Mouse (Mus musculus): ENCODE results near the gene Olfr736.

The Olfr736 gene

DNA sequence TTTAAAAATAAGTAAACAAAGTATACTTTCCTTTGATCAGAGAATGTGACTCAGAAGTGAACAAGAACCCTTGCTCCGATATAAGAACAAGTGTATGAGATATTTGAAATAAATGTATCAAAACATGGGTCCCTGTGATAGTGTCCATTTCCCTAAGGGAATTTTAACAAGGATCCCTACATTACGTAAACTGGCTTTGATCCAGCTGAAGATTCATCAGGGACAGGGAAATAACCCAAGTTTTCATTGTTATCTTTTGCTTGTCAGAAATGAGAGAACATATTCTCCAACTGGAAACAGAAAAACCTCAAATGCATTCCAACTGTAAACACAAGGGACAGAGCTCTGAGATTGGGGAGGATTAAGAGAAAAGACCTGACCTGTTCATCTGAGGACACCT, at the start of gene Olfr736:
Gene Olfr736 (plus strand): TSS at position 301 of the 400 bp plus-strand sequence.
- no peak for DNase-seq (ENCODE audit: low spot score)

DNA sequence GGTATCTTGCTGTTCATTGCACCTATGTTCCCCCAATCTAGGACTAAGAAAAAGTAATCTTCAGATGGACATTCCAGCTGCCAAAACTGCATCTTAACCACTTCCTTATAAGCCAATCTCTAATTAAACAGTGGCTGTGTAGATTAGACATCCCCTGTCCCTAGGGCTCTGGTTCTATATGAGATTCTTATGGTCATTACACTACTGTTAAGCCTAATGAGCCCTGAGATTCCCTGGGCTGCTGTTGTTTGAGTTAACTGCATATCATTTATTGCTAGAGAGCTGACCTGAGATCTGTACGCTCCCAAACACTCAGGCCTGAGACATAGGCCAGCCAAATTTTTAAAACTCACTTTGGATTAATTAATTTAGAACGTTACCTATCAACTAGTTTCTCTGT, 32.2 kb upstream of the Olfr736 start, which contains the start of gene Olfr735:
Gene Olfr735 (minus strand): TSS at position 77 of the 400 bp plus-strand sequence.
- DNase-seq (ENCODE audit: low spot score): no peak

DNA sequence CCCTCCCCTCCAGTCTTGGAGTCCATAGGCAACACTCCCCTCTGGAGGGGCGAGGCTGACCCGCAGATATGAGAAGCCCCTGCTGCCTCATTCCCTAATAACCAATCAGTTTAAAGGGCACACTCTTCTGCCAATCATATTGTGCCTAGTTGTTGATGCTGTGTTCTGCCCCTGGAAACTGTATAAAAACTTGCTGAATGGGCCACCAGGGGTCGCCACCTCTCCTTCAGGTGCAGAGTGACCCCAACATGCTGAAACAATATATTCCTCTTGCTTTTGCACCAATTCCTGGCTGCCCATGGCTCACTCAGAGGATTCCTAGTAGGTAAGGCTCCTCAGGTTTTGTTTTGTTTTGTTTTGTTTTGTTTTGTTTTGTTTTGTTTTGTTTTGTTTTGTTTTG, 28.5 kb upstream of the Olfr736 start:
- no peak for DNase-seq (ENCODE audit: low spot score)

DNA sequence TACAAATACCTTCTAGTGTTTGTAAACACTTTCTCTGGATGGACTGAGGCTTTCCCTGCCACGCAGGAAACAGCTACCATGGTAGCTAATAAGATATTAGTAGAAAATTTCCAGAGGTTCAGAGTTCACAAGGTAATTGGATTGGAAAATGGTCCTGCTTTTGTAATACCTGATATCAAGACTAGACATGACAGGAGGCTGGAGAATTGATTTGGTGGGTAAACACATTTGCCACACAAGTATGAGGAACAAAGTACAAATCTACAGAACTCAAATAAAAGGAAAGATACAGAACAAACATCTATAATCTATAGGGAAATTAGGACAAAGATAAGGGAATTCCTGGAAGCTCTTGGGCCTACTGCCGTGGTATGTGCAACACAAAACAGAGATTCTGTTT, 24.2 kb upstream of the Olfr736 start:
- no peak for DNase-seq (ENCODE audit: low spot score)

DNA sequence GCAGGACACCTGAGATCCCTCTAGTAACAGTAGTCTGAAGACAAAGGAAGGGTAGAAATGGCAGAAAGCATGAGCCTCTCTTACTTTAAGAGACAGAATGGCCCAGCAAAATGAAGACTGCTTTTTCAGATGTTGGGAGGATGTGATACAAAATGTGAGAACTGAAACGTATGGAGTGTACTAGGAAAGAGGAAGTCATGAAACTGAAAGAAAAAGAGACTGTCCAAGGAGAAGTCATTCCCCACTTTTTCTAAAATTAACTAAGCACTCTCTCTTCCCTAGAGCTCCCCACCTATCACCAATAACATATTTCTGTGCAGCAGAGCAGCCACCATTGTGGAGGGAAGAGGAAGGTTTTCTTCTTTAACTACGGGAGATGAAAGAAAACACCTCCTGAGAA, 23.4 kb upstream of the Olfr736 start, which contains the start of gene Tlr11:
Gene Tlr11 (plus strand): TSS at position 322 of the 400 bp plus-strand sequence.
- no peak for DNase-seq (ENCODE audit: low spot score)

DNA sequence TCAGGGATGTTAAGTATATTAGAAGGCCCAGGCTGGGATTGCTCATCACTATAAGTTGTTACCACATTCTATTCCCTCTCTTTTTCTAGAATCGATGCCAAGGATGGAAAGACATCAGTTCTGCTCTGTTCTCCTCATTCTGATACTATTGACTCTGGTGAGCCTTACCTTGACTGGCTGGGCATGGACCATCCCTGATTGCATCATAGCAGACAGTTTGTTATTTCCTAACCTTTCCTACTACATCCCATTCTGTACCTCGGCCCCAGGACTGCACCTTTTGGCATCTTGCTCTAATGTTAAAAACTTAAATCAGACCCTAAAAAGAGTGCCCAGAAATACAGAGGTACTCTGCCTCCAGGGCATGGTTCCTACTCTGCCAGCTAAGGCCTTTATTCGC, 20.5 kb upstream of the Olfr736 start:
- DNase-seq (ENCODE audit: low spot score): no peak

DNA sequence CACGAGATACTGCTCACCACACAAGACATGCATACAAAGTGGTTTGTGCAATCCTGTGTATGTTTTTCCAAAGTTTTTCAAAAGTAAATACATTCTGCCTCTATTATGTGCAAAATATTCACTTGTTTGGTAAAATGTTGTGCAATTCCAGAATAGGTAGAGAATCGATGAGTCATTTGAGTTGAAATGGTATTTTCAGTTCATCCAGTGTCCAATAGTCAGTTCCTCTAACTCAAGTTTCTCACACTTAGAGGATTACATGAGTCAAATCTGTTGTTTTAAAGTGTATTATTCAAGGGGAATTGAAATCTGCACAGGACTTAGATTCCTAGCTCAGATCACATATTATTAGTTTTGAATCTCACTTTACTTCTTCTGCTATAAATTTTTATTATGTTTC, 17.4 kb upstream of the Olfr736 start:
- DNase-seq (ENCODE audit: low spot score): no peak

DNA sequence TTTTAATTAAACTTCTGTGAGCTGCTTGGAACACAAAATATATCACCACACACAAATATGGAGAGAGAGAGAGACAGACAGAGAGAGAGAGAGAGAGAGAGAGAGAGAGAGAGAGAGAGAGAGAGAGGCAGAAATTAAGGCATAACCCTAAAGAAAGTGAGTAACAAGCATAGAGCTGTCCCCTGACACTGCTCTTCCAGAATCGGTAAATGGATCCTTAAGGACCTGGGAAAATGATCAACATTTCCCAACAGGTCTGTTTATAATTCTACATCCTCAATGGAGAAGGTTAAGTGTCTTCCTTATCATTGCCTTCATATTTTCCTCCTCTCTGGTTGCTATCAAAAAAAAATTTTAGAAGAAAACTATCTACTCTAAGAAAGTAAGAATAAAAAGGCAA, 26.3 kb downstream of the Olfr736 start, which contains the start of gene Olfr738:
Gene Olfr738 (plus strand): TSS at position 301 of the 400 bp plus-strand sequence.
- no peak for DNase-seq (ENCODE audit: low spot score)

DNA sequence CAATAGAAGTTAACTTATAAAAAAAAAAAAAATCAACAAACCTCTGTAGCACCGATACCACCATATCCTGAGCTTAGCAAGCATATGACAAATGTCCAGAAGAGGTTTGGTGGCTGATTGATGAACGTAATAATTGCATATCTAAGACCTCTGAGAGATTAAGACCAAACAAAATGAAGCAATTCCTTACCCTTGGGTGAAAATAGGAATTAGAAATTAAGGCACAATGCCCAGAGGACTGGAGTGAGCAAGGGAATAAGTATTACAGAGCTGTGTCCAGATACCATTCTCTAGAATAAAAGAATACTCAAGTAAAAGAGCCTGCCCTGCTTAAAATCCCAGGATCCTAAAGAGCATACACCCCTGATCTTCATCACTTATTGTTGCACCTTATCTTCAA, 37.4 kb downstream of the Olfr736 start, which contains the start of gene Olfr739:
Gene Olfr739 (plus strand): TSS at position 301 of the 400 bp plus-strand sequence.
- DNase-seq (ENCODE audit: low spot score): no peak

Data from ovary, adult 18-20 months (tissue).